Mouse (Mus musculus) heart, postnatal 14 days (tissue): ENCODE measurements around the gene Gm49388. TPM values are rescaled to one million over a fixed set of nuclear protein-coding genes. Genes with fewer than 3 reads are reported as not detected.
A peak's percentile ranks its signal among the peaks of the same experiment; 100 is the strongest.

Source experiments
- DNase-seq, 2 experiments: peaks; one replicate each; pipeline ENCODE4 v3.0.0; 2021 to 2022
- intact Hi-C: fragments of 180-260 bp; cut with DNase I; formaldehyde crosslinking; loops from one replicate; pipeline ENCODE4 v1.15.1; 2025
- long read RNA-seq, 2 experiments: library from polyadenylated mRNA; stranded (forward); transcript quantifications; one replicate each; pipeline ENCODE4 v2.0.0; 2021
- total RNA-seq, 2 experiments: library from RNA; stranded (reverse); gene quantifications; 2 replicates each; pipeline ENCODE4 v1.2.3; 2021

Gene Gm49388
- 1 to 10 TPM; 2.7 to 3.0 TPM for total RNA-seq
- long read RNA-seq, experiment 1: 0 reads
- long read RNA-seq, experiment 2, partial matches to known transcripts: 0 of 2 reads
- long read RNA-seq, experiment 2, other reads (novel, unspliced or antisense): 2 of 2 reads

DNA sequence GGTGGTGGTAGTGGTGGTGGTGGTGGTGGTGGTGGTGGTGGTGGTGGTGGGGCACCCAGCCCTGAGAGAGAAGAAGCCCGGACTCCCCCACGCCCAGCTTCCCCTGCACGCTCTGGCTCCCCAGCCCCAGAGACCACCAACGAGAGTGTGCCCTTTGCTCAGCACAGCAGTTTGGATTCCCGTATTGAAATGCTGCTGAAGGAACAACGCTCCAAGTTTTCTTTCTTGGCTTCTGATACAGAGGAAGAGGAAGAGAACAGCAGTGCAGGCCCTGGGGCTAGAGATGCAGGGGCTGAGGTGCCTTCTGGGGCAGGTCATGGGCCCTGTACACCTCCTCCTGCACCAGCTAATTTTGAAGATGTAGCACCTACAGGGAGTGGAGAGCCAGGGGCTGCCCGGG lies at the start of gene Gm49388:
TSS of gene Gm49388 (plus strand) at position 301 of the 400 bp plus-strand sequence.
- intact Hi-C loops: no loop called here
- no peak for DNase-seq

DNA sequence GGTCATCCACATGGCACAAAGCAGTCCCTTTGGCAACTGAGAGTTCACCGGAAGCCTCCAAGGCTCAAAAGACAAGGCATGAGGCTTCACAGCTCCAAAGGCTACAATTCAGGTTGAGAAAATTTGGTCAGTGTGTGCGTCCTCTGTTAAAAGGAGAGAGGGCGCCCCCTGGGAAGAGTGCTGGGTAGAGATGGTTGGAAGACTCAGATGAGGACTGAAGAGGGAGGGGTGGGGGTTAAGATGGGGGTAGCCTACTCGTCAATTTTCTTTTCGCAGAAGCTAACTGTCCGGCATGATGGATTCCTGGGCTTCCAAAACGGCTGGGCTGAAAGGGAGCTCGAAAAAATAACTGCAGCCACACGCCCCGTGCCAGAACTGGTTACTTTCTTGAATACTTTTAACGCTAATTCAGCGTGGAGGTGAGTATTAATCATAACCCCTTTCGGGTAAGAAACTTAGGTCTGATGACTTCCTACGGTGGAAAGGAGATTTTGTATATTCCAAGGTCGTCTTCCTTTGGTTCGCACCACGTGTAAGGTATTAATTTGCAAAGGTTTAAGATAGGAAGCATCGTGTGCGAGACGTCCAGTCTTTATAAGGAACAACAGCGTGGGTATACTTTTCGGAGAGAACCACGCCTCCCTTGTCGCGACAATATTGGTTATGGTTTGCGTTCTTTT lies 40.9 kb upstream of the Gm49388 start, which contains the start of gene Fbxl19:
TSS of gene Fbxl19 (plus strand) at position 178 of the 680 bp plus-strand sequence.
- intact Hi-C loops: loop anchor here (1.0 kb wide), 1 partner anchor 69 kb away; no protein-coding TSS in a partner anchor
- DNase-seq: peak; percentile 65 to 75

DNA sequence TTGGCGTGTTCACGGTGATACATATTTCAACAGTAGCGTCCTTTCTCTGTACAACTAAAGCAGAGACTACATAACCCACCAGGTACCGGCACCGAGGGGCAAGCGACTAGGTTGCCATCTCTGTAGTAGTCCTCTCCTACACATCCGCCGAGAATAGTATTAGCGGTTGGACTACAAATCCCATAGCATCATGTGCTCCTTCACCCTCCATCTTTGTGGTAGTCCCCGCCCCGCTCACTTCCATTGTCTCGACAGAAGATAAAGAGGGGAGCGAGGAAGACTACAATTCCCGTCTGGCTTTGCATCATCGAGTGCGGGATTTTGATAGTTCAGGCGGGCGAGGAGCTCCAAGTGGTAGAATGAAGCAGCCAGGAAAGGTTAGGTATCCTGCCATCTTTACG lies 40.2 kb upstream of the Gm49388 start:
- intact Hi-C loops: no loop called here
- DNase-seq: peak; percentile 86 to 89

DNA sequence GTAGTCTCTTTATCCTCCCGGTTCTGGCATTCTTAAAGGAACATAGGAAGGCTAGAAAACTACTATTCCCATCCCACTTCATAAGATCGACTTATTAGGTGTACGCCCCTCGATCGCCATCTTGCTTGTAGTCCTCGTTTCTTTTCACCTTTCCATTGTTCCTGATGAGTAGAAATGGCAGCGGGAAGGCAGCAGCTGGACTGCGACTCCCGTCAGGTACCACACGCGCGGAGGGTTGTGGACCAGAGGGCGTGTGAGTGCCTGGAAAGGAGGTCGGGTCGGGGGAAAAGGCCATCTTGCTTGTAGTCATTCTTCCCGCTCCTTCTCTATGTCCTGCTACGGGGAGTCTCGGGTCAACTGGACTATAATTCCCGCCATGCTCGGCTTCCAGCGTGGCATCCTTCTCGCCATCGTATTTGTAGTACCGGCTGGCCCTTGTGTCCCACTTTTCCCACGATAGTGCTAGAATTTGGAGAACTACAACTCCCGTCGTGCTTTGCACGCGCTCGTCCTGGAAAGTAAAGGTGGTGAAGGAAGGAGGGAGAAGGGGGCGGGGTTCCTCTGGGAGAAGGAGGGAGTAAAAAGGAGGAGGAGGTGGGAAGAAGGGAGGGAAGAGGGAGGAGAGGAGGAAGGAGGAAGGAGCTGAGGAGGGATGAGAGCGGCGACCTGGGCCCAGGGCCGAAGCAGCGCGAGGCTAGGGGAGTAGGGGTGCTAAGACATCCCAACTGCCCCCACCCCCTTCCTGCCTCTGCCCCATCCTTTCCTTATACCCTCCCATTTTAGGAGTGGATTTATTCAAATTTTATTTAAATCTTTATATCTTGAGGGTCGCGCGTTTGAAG lies 39.5 kb upstream of the Gm49388 start:
- DNase-seq: peak; percentile 92 to 93
- intact Hi-C loops: no loop called here

DNA sequence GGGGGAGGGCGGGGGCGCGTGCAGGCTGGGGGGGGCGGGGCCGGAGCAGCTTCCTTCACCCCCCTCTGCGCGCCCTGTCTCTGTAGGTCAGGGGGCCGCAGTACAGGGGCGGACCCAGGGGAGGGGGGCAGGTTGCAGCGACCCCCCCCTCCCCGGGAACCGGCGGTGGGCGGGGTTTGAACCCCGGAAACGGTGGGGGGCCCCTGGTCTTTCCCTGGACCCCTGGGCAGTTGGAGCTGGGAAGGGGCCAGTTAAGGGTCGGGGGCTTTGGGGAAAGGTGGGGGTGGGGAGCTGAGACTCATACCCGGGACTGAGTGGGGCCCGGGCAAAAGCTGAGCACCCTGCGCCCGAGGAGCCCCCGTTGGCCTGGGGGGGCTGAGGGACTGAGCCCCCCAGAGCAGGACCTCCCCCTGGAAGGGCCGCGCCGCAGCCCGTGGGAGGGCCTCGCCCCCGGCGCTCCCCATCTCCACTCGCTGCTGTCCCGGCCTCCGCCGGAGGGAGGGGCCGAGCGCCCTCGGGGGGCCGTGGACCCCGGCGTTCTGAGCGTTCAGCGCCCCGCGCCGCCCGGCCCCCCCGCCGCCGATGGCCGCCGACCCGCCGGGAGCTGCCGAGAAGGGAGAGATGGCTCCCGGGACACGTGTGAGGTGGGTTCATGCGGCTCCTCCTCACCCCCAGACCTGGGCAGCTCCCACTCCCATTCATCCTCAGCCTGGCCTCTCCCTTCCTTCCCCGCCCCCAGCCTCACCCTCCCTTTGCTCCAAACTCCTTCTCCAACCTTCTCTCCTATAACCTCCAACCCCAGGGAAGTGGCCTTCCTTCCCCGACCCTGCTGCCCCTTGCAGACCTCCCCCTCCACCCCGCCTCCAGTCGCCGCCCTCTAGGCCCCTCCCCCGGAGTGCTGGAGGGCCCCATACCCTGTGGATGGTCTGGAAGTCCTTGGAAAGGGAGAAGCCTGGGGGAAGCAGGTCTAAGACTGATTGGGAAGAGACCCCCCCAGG lies 38.6 kb upstream of the Gm49388 start:
- intact Hi-C loops: no loop called here
- DNase-seq: peak; percentile 36

DNA sequence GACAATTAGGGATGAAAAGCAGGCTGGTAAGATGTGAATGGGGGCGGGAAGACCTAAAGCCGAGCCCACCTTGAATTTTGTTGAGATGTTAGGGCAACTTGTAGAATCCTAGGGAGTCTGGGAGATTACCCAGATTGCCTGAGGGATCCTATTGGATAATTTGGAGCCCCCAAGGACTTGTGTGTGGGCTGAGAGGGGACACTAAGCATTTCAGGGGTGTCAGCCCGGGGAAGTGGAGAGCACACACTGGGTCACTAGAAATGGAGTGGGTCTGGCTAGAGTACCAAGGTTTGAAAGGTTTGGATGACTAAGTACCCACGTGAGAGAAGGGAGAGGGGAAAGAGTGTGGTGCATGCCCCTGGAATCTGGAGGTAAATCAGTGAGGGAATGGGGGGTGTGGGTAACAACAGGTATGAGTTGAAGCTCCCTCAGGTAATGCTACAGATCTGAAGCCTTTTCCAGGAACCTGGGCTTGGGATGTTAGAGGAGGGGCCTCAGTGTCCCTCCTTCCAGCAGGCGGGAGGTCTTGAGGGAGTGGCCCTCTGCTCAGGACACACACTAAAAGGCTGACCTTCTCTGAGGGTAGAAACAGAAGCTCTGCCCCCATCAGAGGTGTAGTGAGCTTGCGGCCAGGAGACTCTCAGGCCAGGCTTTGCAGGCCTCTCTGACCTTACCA lies 37.7 kb upstream of the Gm49388 start:
- intact Hi-C loops: no loop called here
- DNase-seq: no peak

DNA sequence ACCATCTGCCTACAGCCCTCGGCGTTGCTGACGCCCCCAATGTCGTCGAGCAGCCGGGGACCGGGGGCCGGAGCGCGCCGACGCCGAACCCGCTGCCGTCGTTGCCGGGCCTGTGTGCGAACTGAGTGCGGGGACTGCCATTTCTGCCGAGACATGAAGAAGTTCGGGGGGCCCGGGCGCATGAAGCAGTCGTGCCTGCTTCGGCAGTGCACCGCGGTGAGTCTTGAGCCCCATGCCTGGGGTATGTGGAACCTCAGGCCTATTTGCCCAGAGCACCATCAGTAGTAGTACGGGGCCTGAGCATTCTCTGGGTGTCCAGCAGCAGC lies 37.2 kb upstream of the Gm49388 start:
- DNase-seq: no peak
- intact Hi-C loops: no loop called here

DNA sequence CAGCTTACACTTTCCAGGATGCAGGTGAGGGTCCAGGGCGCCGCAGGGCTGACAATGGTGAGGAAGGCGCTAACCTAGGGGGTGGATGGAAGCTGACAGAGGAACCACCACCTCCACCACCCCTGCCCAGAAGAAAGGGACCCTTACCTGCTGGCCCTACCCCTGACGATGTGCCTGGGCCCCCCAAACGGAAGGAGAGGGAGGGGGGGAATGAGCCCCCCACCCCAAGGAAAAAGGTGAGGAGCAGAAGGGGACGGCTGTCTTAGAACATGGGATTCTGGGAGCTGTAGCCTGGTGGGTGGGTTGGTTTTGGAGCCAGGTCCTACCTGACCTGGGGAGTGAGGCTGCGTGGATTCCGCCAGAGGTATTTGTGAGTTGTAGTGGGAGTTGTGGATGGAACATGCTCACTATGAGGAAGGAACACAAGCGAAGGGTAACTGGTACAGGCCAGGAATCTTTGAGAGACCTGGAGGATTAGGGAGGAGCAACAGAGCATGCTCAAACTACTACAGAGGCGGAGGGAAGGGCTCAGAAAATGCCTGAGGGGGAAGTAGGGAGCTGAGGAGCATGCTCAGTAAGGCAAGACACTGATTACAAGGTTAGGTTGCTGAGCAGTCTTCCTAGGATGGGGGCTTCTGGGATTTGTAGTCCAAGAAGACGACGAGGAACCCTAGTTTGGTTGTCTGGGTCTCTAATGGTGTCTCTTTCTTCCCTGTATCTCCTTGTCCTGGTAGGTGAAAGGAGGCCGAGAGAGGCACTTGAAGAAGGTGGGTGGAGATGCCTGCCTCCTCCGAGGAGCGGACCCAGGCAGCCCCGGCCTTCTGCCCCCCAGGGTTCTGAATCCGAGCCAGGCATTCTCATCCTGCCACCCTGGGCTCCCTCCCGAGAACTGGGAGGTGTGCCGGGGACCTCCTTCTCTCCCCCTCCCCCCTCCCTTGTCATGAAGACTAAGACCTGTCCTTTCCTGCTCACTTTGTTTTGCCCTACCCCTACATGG lies 35.0 kb upstream of the Gm49388 start:
- intact Hi-C loops: no loop called here
- DNase-seq: no peak

DNA sequence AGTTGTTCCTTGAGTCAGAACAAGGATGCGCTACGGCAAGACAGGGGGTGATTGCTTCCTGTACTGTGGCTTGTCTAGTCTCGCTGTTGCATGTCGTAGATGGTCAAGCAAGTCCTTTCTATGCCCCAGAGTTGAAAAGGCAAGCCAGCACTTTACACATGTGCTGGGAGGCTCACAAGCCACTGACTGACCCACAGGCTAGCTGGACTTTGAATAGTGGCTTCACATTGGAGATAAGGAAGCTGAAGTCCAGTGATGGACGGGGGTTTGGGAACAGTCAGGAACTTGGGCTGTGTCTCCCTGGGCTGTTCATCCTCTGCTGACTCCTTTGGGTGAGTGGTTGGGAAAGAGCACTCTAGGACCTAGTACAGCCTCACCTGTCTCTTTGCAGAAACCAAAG lies 33.8 kb upstream of the Gm49388 start:
- intact Hi-C loops: no loop called here
- no peak for DNase-seq

DNA sequence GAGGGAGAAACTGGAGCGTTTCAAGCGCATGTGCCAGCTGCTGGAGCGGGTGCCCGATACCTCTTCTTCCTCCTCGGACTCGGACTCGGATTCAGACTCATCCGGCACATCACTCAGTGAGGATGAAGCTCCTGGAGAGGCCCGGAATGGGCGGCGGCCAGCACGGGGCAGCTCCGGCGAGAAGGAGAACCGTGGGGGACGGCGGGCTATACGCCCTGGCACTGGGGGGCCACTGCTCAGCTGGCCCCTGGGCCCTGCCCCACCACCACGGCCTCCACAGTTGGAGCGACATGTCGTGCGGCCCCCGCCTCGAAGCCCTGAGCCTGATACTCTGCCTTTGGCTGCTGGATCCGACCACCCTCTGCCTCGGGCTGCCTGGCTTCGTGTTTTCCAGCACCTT lies 33.3 kb upstream of the Gm49388 start:
- no peak for DNase-seq
- intact Hi-C loops: no loop called here

DNA sequence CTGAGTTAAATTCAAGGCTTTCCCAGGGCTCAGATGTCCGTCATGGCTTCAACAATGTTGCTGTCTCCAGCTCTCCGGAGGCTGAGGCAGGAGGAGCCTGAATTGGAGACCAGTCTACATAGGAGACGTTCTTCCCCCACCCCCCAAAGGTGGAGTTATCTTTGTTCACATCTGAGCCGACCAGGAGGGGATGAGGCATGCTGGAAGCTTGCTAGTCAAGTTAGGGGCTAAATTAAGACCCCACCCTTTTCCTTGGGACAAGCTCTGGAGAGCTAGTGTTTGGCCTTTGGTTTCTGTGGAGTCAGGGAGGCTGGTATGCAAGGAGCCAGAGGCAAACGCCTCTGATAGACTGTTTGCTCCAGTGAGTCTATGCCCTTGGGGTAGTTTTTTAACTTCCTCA lies 32.2 kb upstream of the Gm49388 start:
- no peak for DNase-seq
- intact Hi-C loops: no loop called here

DNA sequence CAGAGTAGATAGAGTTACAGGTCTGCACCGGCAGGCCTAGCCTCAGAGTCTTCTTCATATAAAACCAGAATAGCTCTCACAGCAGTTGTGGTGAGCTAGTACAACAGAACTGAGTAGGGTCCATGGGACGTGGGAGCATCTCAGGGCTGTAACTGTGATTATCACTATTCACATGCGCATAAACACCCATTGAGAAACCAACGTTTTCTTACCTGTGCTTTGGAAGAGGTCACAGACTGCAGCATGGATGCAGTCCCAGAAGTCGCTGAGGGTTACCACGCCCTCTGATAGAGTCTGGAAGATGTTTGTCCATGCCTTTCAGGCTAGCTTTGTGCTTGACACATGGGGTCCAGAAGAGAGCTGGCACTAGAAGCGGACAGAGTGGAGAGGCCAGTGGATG lies 31.7 kb upstream of the Gm49388 start:
- intact Hi-C loops: no loop called here
- no peak for DNase-seq

DNA sequence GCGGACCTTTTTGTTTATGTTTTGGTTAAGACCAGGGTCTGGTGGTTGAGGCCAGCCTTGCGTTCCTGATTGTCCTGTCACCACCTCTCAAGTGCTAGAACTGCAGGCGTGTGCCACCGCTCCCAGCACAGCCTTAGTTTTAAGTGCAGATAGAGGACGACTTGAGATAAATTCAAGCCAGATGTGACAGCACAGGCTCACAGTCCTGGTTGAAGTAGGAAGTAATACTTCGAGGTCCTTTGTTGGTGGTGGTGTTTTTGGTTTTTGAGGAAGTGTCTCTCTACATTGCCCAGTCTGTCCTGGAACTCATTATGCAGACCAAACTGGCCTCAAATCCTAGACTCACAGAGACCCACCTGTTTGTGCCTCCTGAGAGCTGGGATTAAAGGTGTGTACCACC lies 25.7 kb upstream of the Gm49388 start:
- DNase-seq: no peak
- intact Hi-C loops: no loop called here

DNA sequence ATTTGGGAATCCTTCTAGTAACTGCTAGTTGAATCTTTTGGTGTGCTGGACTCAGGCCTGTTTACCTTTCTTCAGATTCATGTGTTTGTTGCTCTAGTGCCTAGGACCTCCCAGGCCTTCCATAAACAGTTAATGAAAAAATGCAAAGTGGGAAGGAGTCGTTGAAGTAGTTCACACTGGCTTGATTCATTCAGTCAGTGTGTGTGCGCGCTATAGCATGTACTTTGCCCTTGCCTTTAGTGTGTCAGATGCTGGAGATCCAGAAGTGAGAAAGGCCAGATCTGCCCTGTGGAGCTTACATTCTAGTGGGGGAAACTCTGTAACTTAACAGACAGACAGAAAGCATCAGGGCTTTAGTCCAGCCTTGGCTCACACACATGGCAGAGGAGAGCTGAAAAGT lies 24.9 kb upstream of the Gm49388 start:
- intact Hi-C loops: no loop called here
- DNase-seq: no peak

DNA sequence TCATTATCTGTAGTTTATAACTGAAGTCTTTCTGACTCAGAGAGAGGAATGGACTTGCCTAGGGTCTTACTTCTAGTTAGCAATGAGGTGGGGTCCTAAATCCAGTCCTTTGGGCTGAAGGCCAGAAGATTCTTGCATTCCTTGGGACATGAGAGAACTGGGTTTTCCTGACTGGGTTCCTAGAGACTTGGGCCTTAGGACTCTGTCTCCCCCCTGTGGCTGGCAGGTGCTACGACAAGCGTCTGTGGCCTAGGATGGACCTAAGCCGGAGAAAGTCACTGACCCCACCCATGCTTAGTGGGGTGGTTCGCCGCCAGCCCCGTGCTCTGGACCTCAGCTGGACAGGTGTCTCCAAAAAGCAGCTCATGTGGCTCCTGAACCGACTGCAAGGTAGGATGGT lies 24.4 kb upstream of the Gm49388 start:
- peak; percentile 82 to 87 for DNase-seq
- intact Hi-C loops: loop anchor here (1.0 kb wide), 1 partner anchor 86 kb away; no protein-coding TSS in a partner anchor

DNA sequence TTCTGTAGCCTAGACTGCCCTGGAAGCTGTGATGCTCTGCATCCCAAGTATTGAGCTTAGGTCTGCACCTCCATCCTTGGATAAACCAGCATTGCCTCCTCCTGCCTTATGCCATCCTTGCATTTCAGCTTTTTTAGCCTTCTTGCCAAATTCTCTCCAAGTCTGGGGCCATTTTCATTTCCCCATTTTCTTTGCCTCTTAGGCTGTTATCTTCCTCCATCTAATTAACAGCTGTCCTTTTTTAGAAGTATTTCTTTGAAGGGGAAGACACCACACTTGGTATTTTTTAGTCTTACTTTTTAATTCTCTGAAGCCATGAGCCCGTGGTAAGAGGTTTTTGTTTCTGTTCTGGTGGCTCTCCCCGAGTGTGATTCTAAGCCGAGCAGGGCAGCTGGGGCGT lies 21.8 kb upstream of the Gm49388 start:
- intact Hi-C loops: no loop called here
- no peak for DNase-seq

DNA sequence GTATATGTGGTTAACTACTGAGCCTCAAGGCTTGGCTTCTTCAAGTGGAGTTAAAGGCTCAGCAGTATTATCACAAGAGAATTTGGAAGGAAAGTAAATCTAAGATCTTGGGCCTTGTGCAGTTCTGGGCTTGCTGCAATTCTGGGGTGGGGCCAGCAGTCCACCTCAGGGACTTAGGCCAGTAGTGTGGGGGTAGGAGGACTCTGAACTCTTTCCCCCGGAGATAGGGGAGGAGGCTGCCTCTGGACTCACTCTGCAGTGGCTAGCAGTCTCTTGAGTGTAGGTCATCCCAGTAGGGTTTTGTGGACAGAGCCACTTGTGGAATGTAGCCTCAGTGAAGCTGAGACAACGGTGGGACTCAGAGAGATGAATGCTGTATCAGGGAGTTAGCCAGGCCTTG lies 19.7 kb upstream of the Gm49388 start:
- no peak for DNase-seq
- intact Hi-C loops: no loop called here

DNA sequence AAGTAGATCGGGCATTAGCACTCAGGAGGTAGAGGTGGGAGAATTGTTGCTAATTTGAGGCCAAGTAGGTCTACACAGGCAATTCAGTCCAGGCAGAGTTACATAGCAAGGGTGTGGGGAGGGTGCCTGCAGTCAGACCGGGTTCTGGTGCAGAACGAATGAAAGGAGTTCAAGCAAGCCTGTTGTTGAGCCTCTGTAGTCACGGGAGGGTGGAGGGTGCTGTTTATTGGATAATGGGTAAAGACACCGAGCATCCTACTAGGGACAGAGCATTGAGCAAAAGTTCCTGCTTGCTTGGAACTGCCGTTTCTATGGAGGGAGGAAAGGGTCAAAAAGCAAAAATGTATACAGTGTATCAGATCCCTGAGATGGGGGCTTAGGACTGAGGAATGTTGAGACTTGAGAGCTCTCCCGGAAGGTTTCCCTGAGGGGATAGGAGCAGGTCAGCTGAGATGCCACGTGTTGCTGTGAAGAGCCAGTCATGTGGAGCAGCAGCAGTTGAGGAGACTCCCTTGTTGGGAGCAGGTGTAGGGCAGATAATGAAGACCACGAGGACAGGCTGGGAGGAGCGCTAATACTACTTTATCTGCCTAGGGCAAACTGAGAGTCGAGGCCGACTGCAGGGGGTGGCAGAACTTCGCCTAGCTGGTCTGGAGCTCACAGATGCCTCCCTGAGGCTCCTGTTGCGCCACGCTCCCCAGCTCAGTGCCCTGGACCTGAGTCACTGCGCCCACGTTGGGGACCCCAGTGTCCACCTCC lies 18.4 kb upstream of the Gm49388 start:
- intact Hi-C loops: no loop called here
- DNase-seq: no peak
